Mouse (Mus musculus) CH12.LX (cell line): ENCODE results near the gene Efcab5.

Experiments used
- CTCF ChIP-seq, 2 experiments: IDR thresholded peaks in 1 of 2; conservative IDR thresholded peaks in 1 of 2; 2 replicates each; pipeline ENCODE4 v1.5.1; 2011 to 2012; ENCODE audit warnings: low read depth in 2 of 2, low read length in 2 of 2, improper control_type of control experiment in 1 of 2, inconsistent platforms in 1 of 2, mild to moderate bottlenecking in 1 of 2, moderate library complexity in 1 of 2
- ELF1 ChIP-seq: IDR thresholded peaks from 2 replicates; pipeline ENCODE4 v1.6.1; 2014; ENCODE audit warnings: low read depth, mild to moderate bottlenecking, inconsistent platforms, low read length, improper control_type of control experiment
- SMC3 ChIP-seq: IDR thresholded peaks from 2 replicates; pipeline ENCODE4 v1.6.1; 2011; ENCODE audit warnings: low read depth, low read length, improper control_type of control experiment

DNA sequence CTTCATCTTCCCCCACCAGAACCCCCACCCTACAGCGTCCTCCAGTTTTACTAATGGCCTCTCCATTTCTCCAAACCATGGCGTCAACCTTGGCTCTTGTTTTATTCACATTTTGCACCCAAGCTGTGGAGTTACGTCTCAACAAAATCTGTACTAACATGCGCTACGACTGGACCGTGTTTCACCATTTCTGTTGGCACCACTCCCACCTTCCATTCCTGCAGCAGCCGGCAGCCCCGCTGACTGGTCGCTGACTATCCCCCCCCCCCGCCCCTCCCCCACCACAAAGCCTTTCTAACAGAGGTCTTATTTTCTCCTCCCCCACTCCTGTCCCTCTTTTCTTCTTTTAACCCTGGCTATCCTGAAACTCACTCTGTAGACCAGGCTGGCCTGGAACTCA, 93.6 kb downstream of the Efcab5 start:
- TF ChIP-seq CTCF (conservative IDR thresholded peaks at IDR 0.05 in 1 of 2, IDR thresholded peaks at IDR 0.05 in 1 of 2; ENCODE audit: low read depth in 2 of 2, low read length in 2 of 2), result no peak
- no peak for TF ChIP-seq ELF1
- TF ChIP-seq SMC3, result no peak
